Comparison of ENCODE assay signal across 10 mouse cellular contexts in genomic region chr2:160619300-160619699, GRCm38 (mm10). TPM values are rescaled to one million over a fixed set of nuclear protein-coding genes. Genes with fewer than 3 reads are reported as not detected.
DNase-seq lines count a peak whose midpoint lies in the region; ATAC-seq lines count a peak whose summit lies in the region.
"Had no signal": no experiment of that assay in that cellular context is flagged by ENCODE, and none has a peak within 500 bp of the region (broad histone marks: within the 10 kb centered on the region; RNA-seq: fewer than 3 reads in every experiment).

No protein-coding gene starts in this region.

- H3K36me3 ChIP-seq in limb, embryonic 15.5 days, result no peaks in the 10 kb centered on the region
- no peaks in the 10 kb centered on the region for H3K36me3 ChIP-seq in stomach, embryonic 15.5 days
- H3K36me3 ChIP-seq: forebrain, embryonic 15.5 days; hindbrain, embryonic 12.5 days had no signal

- ATAC-seq in limb, embryonic 15.5 days (ENCODE audit: insufficient number of reproducible peaks, low FRiP score, low TSS enrichment, low read depth), result no peak
- peak; percentile 80; the same call in 1 of the 2 replicates for ATAC-seq in stomach, embryonic 15.5 days (ENCODE audit: insufficient read depth, low FRiP score, low read depth)
- no peak for ATAC-seq in granulocyte monocyte progenitor cell, adult 5-6 weeks (replicated peaks; ENCODE audit: poor library complexity, severe bottlenecking)

- H3K4me1 ChIP-seq in limb, embryonic 15.5 days, result peaks cover 25% of the 10 kb centered on the region
- H3K4me1 ChIP-seq in stomach, embryonic 15.5 days, result peaks cover 27% of the 10 kb centered on the region

- DNase-seq in heart, adult 11 months, result peak; percentile 81
- DNase-seq in heart, postnatal 14 days, result no peak
- peak; percentile 14 to 51 for DNase-seq in spleen, postnatal 4 days (ENCODE audit: low spot score in 2 of 2)
- no peak for DNase-seq in spleen, adult 18-20 months
- DNase-seq in gastrocnemius, postnatal 14 days, result no peak

- intact Hi-C loops in heart, postnatal 14 days (cut with DNase I), result loop anchor here (5.0 kb wide), 1 partner anchor 268 kb away; no protein-coding TSS in a partner anchor
- intact Hi-C loops in gastrocnemius, postnatal 14 days (cut with DNase I; ENCODE audit: low total_unique reads), result loop anchor here (10.0 kb wide), 1 partner anchor 66 kb away; no protein-coding TSS in a partner anchor

- peak overlapping the region; percentile 71 for H3K27ac ChIP-seq in limb, embryonic 15.5 days
- peak overlapping the region; percentile 54; the same call in 1 of the 2 replicates for H3K27ac ChIP-seq in stomach, embryonic 15.5 days
- H3K27ac ChIP-seq: forebrain, embryonic 15.5 days; hindbrain, embryonic 12.5 days had no signal

- H3K4me3 ChIP-seq in limb, embryonic 15.5 days, result no peak overlapping the region
- H3K4me3 ChIP-seq in stomach, embryonic 15.5 days (replicated peaks), result no peak overlapping the region
- H3K4me3 ChIP-seq: forebrain, embryonic 15.5 days; hindbrain, embryonic 12.5 days had no signal

- no peak overlapping the region for H3K4me2 ChIP-seq in limb, embryonic 15.5 days
- no peak overlapping the region for H3K4me2 ChIP-seq in stomach, embryonic 15.5 days
- H3K4me2 ChIP-seq: forebrain, embryonic 15.5 days; hindbrain, embryonic 12.5 days had no signal

- H3K9me3 ChIP-seq in limb, embryonic 15.5 days, result no peaks in the 10 kb centered on the region
- H3K9me3 ChIP-seq in stomach, embryonic 15.5 days, result no peaks in the 10 kb centered on the region
- H3K9me3 ChIP-seq: forebrain, embryonic 15.5 days; hindbrain, embryonic 12.5 days had no signal

- no peak overlapping the region for H3K9ac ChIP-seq in limb, embryonic 15.5 days
- H3K9ac ChIP-seq in stomach, embryonic 15.5 days, result no peak overlapping the region
- H3K9ac ChIP-seq: forebrain, embryonic 15.5 days; hindbrain, embryonic 12.5 days had no signal

- 78% methylated on average over 5 of the region's 5 CpGs for WGBS in limb, embryonic 15.5 days
- 68% methylated on average over 5 of the region's 5 CpGs for WGBS in stomach, embryonic 15.5 days

- no peaks in the 10 kb centered on the region for H3K27me3 ChIP-seq in limb, embryonic 15.5 days
- no peaks in the 10 kb centered on the region for H3K27me3 ChIP-seq in stomach, embryonic 15.5 days (replicated peaks)
- H3K27me3 ChIP-seq: forebrain, embryonic 15.5 days; hindbrain, embryonic 12.5 days had no signal

RNA-seq across cellular contexts. Expression of gene Top1, which starts 26.4 kb away (rescaled TPM):
- total RNA-seq in heart, postnatal 14 days (2021), result 10 to 100 TPM; 59.1 to 60.9 TPM
- 61.8 and 67.6 TPM in 2 replicates for polyA plus RNA-seq in limb, embryonic 15.5 days (2015; fragmentation: Nextera tagmentation; extraction: Ambion mirVana)
- polyA plus RNA-seq in stomach, embryonic 15.5 days (2015; fragmentation: Nextera tagmentation; extraction: Ambion mirVana), result 69.2 and 76.9 TPM in 2 replicates
- total RNA-seq in granulocyte monocyte progenitor cell, adult 5-6 weeks (2014; fragmentation: Nextera tagmentation), result 85.0 and 98.9 TPM in 2 replicates
- 154 and 157 TPM in 2 replicates for total RNA-seq in granulocyte monocyte progenitor cell, adult 5-6 weeks (2017)
- total RNA-seq in gastrocnemius, postnatal 14 days (2021), result 10 to 100 TPM; 37.7 to 40.5 TPM

Comparison
In these comparisons a context has a peak if more than half of its experiments do, and no peak if none do; other contexts are left out.
1. DNase-seq: peak in heart, adult 11 months (single experiment) and spleen, postnatal 4 days (2 of 2); none in heart, postnatal 14 days (0 of 2), spleen, adult 18-20 months (0 of 2) and gastrocnemius, postnatal 14 days (single experiment).